Mouse (Mus musculus) cerebellum, adult 2 months (tissue): ENCODE results near the gene Mrpl18. TPM values are rescaled to one million over a fixed set of nuclear protein-coding genes. Genes with fewer than 3 reads are reported as not detected.
"Not testable (repeated sequence)": the region's sequence is repeated elsewhere in the genome, so short reads cannot be mapped to it uniquely, and the experiment has no call there.

Source experiments
- DNase-seq, 2 experiments: peaks; one replicate each; pipeline ENCODE4 v3.0.0; 2021
- H3K27ac ChIP-seq: fragments of 200-500 bp; 2 replicates; pipeline ENCODE4 v1.5.1; 2012; ENCODE audit warnings: low read length, control low read depth, inconsistent platforms; ENCODE audit not compliant: insufficient read depth
- H3K27me3 ChIP-seq: fragments of 200-500 bp; 2 replicates; pipeline ENCODE4 v1.6.1; 2012; ENCODE audit warnings: inconsistent platforms, mild to moderate bottlenecking, low read length, moderate library complexity; ENCODE audit not compliant: control insufficient read depth, insufficient read depth
- H3K4me1 ChIP-seq: fragments of 200-500 bp; 2 replicates; pipeline ENCODE4 v1.6.1; 2011; ENCODE audit warnings: low read length; ENCODE audit not compliant: control insufficient read depth, insufficient read depth
- H3K4me3 ChIP-seq: fragments of 200-500 bp; replicated peaks from 2 replicates; pipeline ENCODE3; 2011; ENCODE audit warnings: mild to moderate bottlenecking, low read depth, low read length, control low read depth; ENCODE audit not compliant: insufficient read depth
- CTCF ChIP-seq: fragments of 200-500 bp; IDR thresholded peaks from 2 replicates; pipeline ENCODE4 v1.5.1; 2011; ENCODE audit warnings: low read depth, mild to moderate bottlenecking, control low read depth, low read length, moderate library complexity, borderline replicate concordance; ENCODE audit not compliant: insufficient read depth
- POLR2A ChIP-seq: fragments of 200-500 bp; IDR thresholded peaks from 2 replicates; pipeline ENCODE4 v1.6.1; 2011; ENCODE audit warnings: low read length, control low read depth, borderline replicate concordance; ENCODE audit not compliant: insufficient read depth
- whole genome bisulfite sequencing: fragments of 180-500 bp; shearing (Covaris S2); methylation state at CpG from one replicate; pipeline ENCODE4 v1.1.7; 2018; 5-methylcytosine and 5-hydroxymethylcytosine counted together
- polyA plus RNA-seq: library from polyadenylated mRNA; depleted of rRNA; stranded (reverse); fragments of >200 nt; gene quantifications from 2 replicates; pipeline ENCODE4 v1.2.3, GENCODE M21; 2012

Gene Mrpl18
- polyA plus RNA-seq, 1 experiment: 85.6 TPM

DNA sequence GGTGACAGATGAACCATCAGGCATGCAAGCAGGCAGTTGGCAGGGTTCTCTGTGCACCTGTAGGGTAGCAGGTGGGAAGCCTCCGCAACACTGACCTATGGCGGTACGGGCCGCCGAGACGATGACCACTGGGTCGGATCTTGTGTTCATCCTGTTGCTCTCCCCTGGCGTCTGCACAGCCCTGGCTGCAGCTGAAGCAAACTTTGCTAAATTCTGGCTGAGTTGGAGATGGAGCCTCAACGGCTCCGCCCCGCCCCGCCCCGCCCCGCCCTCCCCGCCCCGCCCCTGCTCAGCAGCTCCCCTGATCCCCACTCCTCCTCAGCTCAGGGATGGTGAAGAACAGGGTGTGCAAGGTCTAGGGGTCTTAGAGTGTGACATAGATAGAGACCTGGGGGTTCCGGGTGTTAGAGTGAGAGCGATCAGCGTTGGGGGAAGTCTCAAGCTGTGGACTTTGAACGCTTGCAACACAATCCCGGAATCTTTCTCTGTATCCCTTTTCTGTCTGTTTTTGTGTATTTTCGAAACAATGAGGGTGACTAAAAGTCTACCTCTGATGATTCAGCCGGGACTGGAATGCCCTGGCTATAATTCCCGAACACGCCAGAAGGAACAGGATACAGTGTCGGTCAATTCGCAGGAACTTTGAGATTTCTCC is 24.1 kb upstream of the Mrpl18 start, which contains the start of gene Acat3:
Gene Acat3, minus strand, starts transcription at position 450 of the 655 bp plus-strand sequence.
- Histone ChIP-seq H3K27ac (no peak within 1 kb of the TSS), H3K4me1 (peaks cover 3% of the 10 kb centered on the region), H3K27me3 (no peaks in the 10 kb centered on the region), H3K4me3 (peak within 1 kb of the TSS; percentile 61)
- DNase-seq: peak; percentile 59 to 68
- WGBS: 5% methylated on average over 27 of the region's 27 CpGs
- TF ChIP-seq CTCF: no peak

DNA sequence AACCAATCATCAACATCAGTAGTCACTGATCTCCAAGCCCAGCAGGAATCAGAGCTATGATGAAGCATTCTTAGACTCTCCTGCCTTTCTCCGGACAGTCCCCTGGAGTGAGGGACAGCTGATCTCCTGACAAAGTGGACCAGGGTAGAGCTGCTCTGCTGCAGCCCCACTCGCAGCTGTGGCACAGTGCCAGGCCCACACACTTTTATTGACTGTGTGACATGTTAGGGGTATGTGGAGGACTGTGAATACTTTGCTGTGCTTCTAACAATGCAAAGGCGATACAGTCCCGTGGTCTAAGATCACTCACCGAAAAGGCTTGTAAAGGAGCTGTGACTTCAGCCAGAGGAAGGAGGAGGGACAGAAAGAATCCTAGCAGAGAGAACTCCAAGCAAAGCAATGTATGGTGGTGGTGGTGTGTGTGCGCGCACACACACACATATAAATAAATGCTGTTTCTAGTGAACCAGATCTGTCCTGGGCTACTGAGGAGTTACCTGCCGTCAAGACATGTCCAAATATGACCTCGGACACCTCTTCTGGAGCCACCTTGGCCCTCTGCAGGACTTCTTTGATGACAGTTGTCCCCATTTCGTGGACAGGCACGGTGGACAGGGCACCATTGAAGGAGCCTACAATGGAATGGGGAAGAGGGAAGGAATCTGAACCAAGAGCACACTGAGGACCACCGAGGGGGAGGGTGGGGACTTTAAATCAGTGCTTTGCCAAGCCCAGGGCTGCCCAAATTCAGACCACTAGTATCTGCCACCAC is 23.4 kb upstream of the Mrpl18 start:
- H3K27ac ChIP-seq, DNase-seq, H3K27me3 ChIP-seq, H3K4me1 ChIP-seq: not testable (repeated sequence)
- 6% methylated on average over 3 of the region's 12 CpGs for WGBS
- H3K4me3 ChIP-seq: peak overlapping the region; percentile 61

GRCm38 (mm10) chr17:12938077-12938476 is 21.9 kb upstream of the Mrpl18 start:
- Histone ChIP-seq H3K4me3 (no peak overlapping the region), H3K27ac (no peak overlapping the region), H3K4me1 (peaks cover 3% of the 10 kb centered on the region), H3K27me3 (no peaks in the 10 kb centered on the region)
- DNase-seq: no peak
- WGBS: 48% methylated on average over 2 of the region's 2 CpGs
- TF ChIP-seq CTCF: no peak
- TF ChIP-seq POLR2A: no peak

DNA sequence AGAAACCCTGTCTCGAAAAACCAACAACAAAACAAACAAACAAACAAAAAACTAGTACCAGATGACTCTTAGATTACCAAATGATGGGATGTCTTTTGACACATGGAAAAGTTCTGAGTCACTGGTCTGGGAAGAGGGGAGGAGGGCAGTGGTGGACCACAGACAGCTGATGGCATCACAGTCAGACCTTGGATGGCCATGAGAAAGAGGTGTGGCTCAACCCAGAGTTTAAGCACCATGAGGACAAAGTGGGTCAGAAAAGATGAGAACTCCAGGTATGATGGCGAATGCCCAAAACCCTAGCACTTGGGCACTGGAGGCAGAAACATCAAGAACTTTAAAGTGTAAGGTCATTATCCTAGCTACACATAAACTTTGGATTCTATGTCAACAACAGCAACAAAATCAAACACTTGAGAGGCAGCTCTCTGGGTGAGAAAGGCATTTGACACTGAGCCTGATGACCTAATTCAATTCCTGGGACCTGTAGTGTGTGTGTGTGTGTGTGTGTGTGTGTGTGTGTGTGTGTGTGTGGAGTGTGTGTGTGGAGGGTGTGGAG is 21.3 kb upstream of the Mrpl18 start:
- Histone ChIP-seq H3K27ac (no peak overlapping the region), H3K27me3 (no peaks in the 10 kb centered on the region), H3K4me1 (peaks cover 3% of the 10 kb centered on the region), H3K4me3 (no peak overlapping the region)
- TF ChIP-seq POLR2A: no peak
- no peak for TF ChIP-seq CTCF
- WGBS: 84% methylated on average over 2 of the region's 2 CpGs
- no peak for DNase-seq

DNA sequence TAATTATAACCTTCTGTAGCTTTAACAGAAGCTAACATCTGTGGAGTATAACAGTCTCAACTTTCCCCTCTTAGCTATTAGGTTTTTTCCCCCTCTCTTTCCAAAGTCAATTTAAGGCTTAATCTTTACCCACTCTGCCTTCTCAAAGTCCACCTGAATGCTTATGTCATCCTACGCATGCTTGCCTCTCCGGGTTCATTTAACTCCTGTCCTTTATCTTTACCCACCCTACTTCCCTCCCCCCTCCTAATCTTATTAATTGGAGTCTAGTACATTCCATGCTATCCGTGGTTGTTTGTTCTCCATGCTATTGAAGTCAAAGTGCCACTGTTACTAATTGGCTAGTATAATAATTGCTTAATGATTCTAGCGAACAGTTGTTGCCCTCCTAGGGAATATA is 19.6 kb upstream of the Mrpl18 start:
- no peak for TF ChIP-seq CTCF
- H3K27me3 ChIP-seq: no peaks in the 10 kb centered on the region
- H3K4me3 ChIP-seq: no peak overlapping the region
- 69% methylated on average over 4 of the region's 4 CpGs for WGBS
- no peak for DNase-seq
- no peak overlapping the region for H3K27ac ChIP-seq
- H3K4me1 ChIP-seq: peaks cover 3% of the 10 kb centered on the region

- H3K27me3 ChIP-seq, H3K4me3 ChIP-seq, H3K4me1 ChIP-seq, DNase-seq, H3K27ac ChIP-seq: not testable (repeated sequence)
- WGBS: 85% methylated on average over 5 of the region's 5 CpGs
Measured at GRCm38 (mm10) chr17:12931576-12931975, 15.4 kb upstream of the Mrpl18 start.

DNA sequence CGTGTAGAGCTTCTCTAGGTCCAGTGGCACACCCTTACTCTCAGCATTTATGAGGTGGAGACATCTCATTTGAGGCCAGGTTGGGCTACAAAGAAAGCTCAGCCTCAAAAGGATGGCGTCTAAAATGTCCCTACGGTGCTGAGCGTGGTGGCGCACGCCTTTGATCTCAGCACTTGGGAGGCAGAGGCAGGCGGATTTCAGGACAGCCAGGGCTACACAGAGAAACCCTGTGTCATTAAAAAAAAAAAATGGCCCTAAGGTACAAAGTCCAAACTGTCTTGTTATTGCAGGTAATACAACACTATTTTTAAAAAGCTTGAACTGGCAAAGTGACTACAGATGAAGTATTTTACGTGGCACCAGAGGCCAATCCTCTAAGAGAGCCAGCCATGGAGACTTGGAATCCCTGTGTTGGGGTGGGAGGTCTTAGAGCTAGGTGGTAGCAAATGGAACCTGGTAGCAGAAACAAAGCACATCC is 9.6 kb upstream of the Mrpl18 start:
- no peak for DNase-seq
- TF ChIP-seq POLR2A (no peak), CTCF (no peak)
- no peak overlapping the region for H3K27ac ChIP-seq
- H3K4me3 ChIP-seq: no peak overlapping the region
- H3K4me1 ChIP-seq: no peaks in the 10 kb centered on the region
- H3K27me3 ChIP-seq: no peaks in the 10 kb centered on the region
- 86% methylated on average over 8 of the region's 8 CpGs for WGBS

GRCm38 (mm10) chr17:12925001-12925400 is 8.9 kb upstream of the Mrpl18 start:
- 74% methylated on average over 3 of the region's 3 CpGs for WGBS
- DNase-seq: no peak
- Histone ChIP-seq H3K4me3 (no peak overlapping the region), H3K4me1 (no peaks in the 10 kb centered on the region), H3K27me3 (no peaks in the 10 kb centered on the region), H3K27ac (no peak overlapping the region)
- TF ChIP-seq CTCF (no peak), POLR2A (no peak)
